Mouse (Mus musculus) CH12.LX (cell line): ENCODE data around the gene Dtd1. TPM values are rescaled to one million over a fixed set of nuclear protein-coding genes. Genes with fewer than 3 reads are reported as not detected.

Source experiments
- DNase-seq: peaks from one replicate; pipeline ENCODE4 v3.0.0-alpha.2; 2013; ENCODE audit errors: extremely low read depth
- H3K27ac ChIP-seq: 2 replicates; pipeline ENCODE4 v1.5.1; 2012; ENCODE audit warnings: low read depth, mild to moderate bottlenecking, control low read depth, moderate library complexity; ENCODE audit not compliant: insufficient read depth
- H3K27me3 ChIP-seq: replicated peaks from 2 replicates; pipeline ENCODE3; 2012; ENCODE audit warnings: inconsistent platforms
- H3K36me3 ChIP-seq, 2 experiments: replicated peaks in 1 of 2; 2 replicates each; pipeline versions ENCODE3 to v1.6.1; 2012; ENCODE audit warnings: inconsistent platforms in 1 of 2, low read length in 1 of 2, mild to moderate bottlenecking in 1 of 2, mixed read lengths in 1 of 2, moderate library complexity in 1 of 2; ENCODE audit not compliant: control insufficient read depth in 1 of 2, insufficient read depth in 1 of 2
- H3K4me1 ChIP-seq, 2 experiments: 2 replicates each; pipeline ENCODE4 v1.6.1; 2012; ENCODE audit warnings: inconsistent platforms in 1 of 2, moderate library complexity in 1 of 2; ENCODE audit not compliant: insufficient read depth in 2 of 2, control insufficient read depth in 1 of 2
- H3K4me2 ChIP-seq: 2 replicates; pipeline ENCODE4 v1.6.1; 2012; ENCODE audit warnings: low read depth, mild to moderate bottlenecking, control low read depth; ENCODE audit not compliant: poor library complexity, insufficient read depth, severe bottlenecking
- H3K4me3 ChIP-seq, 3 experiments: fragments of 150-350 bp in 1 of 3; sonication (generic) in 1 of 3; replicated peaks in 1 of 3; 2 replicates each; pipeline versions ENCODE3 to v1.5.1; 2011 to 2012; ENCODE audit warnings: low read depth in 2 of 3, low read length in 2 of 3, mild to moderate bottlenecking in 2 of 3, moderate library complexity in 2 of 3, control low read depth in 1 of 3, improper control_type of control experiment in 1 of 3, inconsistent platforms in 1 of 3, mixed read lengths in 1 of 3; ENCODE audit not compliant: poor library complexity in 1 of 3
- H3K79me2 ChIP-seq: replicated peaks from 2 replicates; pipeline ENCODE4 v1.6.1; 2012; ENCODE audit warnings: mild to moderate bottlenecking, moderate library complexity; ENCODE audit not compliant: control insufficient read depth, poor library complexity, insufficient read depth, severe bottlenecking; ENCODE audit errors: extremely low read depth
- H3K9ac ChIP-seq: 2 replicates; pipeline ENCODE4 v1.6.1; 2012; ENCODE audit warnings: low read depth, mild to moderate bottlenecking, control low read depth, moderate library complexity; ENCODE audit not compliant: insufficient read depth
- H3K9me3 ChIP-seq: replicated peaks from 2 replicates; pipeline ENCODE3; 2012; ENCODE audit warnings: low read length, inconsistent platforms, mixed read lengths
- BHLHE40 ChIP-seq: IDR thresholded peaks from 2 replicates; pipeline ENCODE4 v1.6.1; 2011; ENCODE audit warnings: mild to moderate bottlenecking, low read depth, low read length, improper control_type of control experiment
- CHD1 ChIP-seq: IDR thresholded peaks from 2 replicates; pipeline ENCODE4 v1.6.1; 2012; ENCODE audit warnings: low read depth, low read length, improper control_type of control experiment, inconsistent platforms
- CHD2 ChIP-seq: IDR thresholded peaks from 2 replicates; pipeline ENCODE4 v1.6.1; 2011; ENCODE audit warnings: low read length, improper control_type of control experiment
- E2F4 ChIP-seq: IDR thresholded peaks from 2 replicates; pipeline ENCODE4 v1.6.1; 2011; ENCODE audit warnings: low read depth, low read length, improper control_type of control experiment; ENCODE audit not compliant: insufficient replicate concordance
- EP300 ChIP-seq: IDR thresholded peaks from 2 replicates; pipeline ENCODE4 v1.6.1; 2011; ENCODE audit warnings: low read length, improper control_type of control experiment
- GABPA ChIP-seq: IDR thresholded peaks from 2 replicates; pipeline ENCODE4 v1.6.1; 2012; ENCODE audit warnings: low read depth, low read length, improper control_type of control experiment, inconsistent platforms; ENCODE audit not compliant: insufficient replicate concordance
- JUND ChIP-seq: conservative IDR thresholded peaks from 2 replicates; pipeline ENCODE4 v1.6.1; 2011; ENCODE audit warnings: low read depth, low read length, improper control_type of control experiment
- KAT2A ChIP-seq: IDR thresholded peaks from 2 replicates; pipeline ENCODE4 v1.6.1; 2012; ENCODE audit warnings: low read length, improper control_type of control experiment, inconsistent platforms; ENCODE audit not compliant: insufficient replicate concordance
- MAFK ChIP-seq: IDR thresholded peaks from 2 replicates; pipeline ENCODE4 v1.6.1; 2011; ENCODE audit warnings: low read length, improper control_type of control experiment; ENCODE audit not compliant: insufficient replicate concordance
- MAX ChIP-seq: IDR thresholded peaks from 2 replicates; pipeline ENCODE4 v1.6.1; 2011; ENCODE audit warnings: low read length, improper control_type of control experiment
- POLR2A ChIP-seq: IDR thresholded peaks from 2 replicates; pipeline ENCODE4 v1.6.1; 2011; ENCODE audit warnings: low read depth, mild to moderate bottlenecking, improper control_type of control experiment, low read length
- RAD21 ChIP-seq: IDR thresholded peaks from 2 replicates; pipeline ENCODE4 v1.6.1; 2011; ENCODE audit warnings: low read depth, mild to moderate bottlenecking, low read length, improper control_type of control experiment, moderate library complexity
- SIN3A ChIP-seq: IDR thresholded peaks from 2 replicates; pipeline ENCODE4 v1.6.1; 2012; ENCODE audit warnings: low read length, improper control_type of control experiment, inconsistent platforms
- SMC3 ChIP-seq: IDR thresholded peaks from 2 replicates; pipeline ENCODE4 v1.6.1; 2011; ENCODE audit warnings: low read depth, low read length, improper control_type of control experiment
- UBTF ChIP-seq: IDR thresholded peaks from 2 replicates; pipeline ENCODE4 v1.6.1; 2012; ENCODE audit warnings: low read depth, mild to moderate bottlenecking, inconsistent platforms, low read length, improper control_type of control experiment, moderate library complexity
- ZC3H11A ChIP-seq: IDR thresholded peaks from 2 replicates; pipeline ENCODE4 v1.6.1; 2012; ENCODE audit warnings: low read depth, mild to moderate bottlenecking, inconsistent platforms, low read length, improper control_type of control experiment
- ZKSCAN1 ChIP-seq: IDR thresholded peaks from 2 replicates; pipeline ENCODE4 v1.6.1; 2012; ENCODE audit warnings: low read depth, inconsistent platforms, low read length, improper control_type of control experiment, borderline replicate concordance
- ZNF384 ChIP-seq: IDR thresholded peaks from 2 replicates; pipeline ENCODE4 v1.6.1; 2012; ENCODE audit warnings: low read depth, low read length, improper control_type of control experiment, inconsistent platforms
- dilution Hi-C: fragments of 300-500 bp; cut with MboI; formaldehyde crosslinking; loops from 2 replicates; pipeline ENCODE4 v1.14.3; 2020; ENCODE audit warnings: low sequenced_read_pairs; ENCODE audit not compliant: extremely low pct_unique_long_range_greater_than_20kb, extremely low pct_ligation_motif_present
- in situ Hi-C: fragments of 300-500 bp; cut with MboI; formaldehyde crosslinking; loops from 3 replicates; pipeline ENCODE4 v1.14.3; 2019; ENCODE audit warnings: low sequenced_read_pairs, low pct_ligation_motif_present, low pct_unique_long_range_greater_than_20kb, mixed read lengths
- polyA plus RNA-seq: library from polyadenylated mRNA; unstranded; fragments of >175 nt; gene quantifications from 2 replicates; pipeline ENCODE4 v1.2.1, GENCODE M21; 2012; ENCODE audit warnings: low read depth; ENCODE audit not compliant: insufficient read length
- total RNA-seq, 2 experiments: library from RNA; depleted of rRNA; stranded (reverse); fragments of 300-350 nt in 1 of 2; fragments of >200 nt in 1 of 2; gene quantifications; 2 replicates each; pipeline ENCODE4 v1.2.3; 2012 to 2014

The Dtd1 gene
- total and polyA plus RNA-seq, 3 experiments: 42.7 to 47.8 (median 43.3) TPM

DNA sequence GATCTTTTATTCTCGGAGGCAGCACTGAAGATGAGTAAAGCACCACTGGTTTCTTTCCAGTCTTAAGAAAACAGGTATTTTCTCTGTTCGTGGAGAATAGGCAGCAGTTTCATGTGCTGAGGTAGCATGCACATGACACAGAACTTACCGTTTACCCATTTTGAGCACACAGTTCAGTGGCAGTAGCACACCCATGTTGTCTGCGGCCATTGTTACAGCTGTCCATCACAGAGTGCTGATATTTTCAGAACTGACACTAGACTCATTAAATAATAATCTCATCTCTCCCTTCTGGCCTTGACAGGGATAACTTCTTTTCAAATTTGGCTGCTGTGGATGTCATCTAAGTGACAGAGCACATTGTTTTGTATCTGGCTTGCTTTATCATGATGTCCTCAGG is 47.5 kb downstream of the Dtd1 start:
- TF ChIP-seq CHD2 (no peak), RAD21 (no peak), E2F4 (no peak), UBTF (no peak), BHLHE40 (no peak), JUND (no peak), SMC3 (no peak)
- H3K27ac ChIP-seq: no peak overlapping the region
- H3K36me3 ChIP-seq: peaks cover 0 to 8% of the 10 kb centered on the region in 2 experiments
- in situ Hi-C loops (loop anchor here (25.0 kb wide), 1 partner anchor 215 kb away; no protein-coding TSS in a partner anchor), dilution Hi-C loops (no loop called here)
- peaks cover 12 to 51% of the 10 kb centered on the region in 2 experiments for H3K4me1 ChIP-seq
- H3K9me3 ChIP-seq: no peaks in the 10 kb centered on the region
- DNase-seq: no peak
- H3K4me3 ChIP-seq: no peak overlapping the region
- no peak overlapping the region for H3K9ac ChIP-seq
- no peaks in the 10 kb centered on the region for H3K27me3 ChIP-seq
- H3K79me2 ChIP-seq: no peaks in the 10 kb centered on the region
- H3K4me2 ChIP-seq: no peak overlapping the region

DNA sequence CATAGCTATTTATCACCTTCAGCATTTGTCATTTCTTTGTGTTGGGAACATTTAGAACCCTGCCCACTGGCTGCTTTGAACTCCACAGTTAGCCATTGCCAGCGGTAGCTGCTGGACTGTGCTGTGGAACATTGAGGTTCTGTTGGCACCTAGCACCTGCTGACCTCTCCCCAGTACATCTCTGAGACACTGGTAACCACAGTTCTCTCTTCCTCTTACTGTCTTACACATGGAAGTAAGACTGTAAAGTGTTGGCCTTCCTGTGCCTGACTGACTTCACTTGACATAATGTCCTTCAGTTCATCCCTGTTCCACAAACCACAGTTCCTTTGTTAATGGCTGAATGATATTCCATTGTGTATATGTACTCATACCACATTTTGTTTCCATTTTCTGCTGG is 50.3 kb downstream of the Dtd1 start:
- no peak overlapping the region for H3K27ac ChIP-seq
- DNase-seq: no peak
- dilution Hi-C loops (no loop called here), in situ Hi-C loops (loop anchor here (25.0 kb wide), 1 partner anchor 212 kb away; no protein-coding TSS in a partner anchor)
- no peak for TF ChIP-seq MAX
- TF ChIP-seq MAFK: no peak
- TF ChIP-seq ZNF384: no peak
- TF ChIP-seq EP300: peak; percentile 45; the same call in 1 of the 2 replicates
- TF ChIP-seq KAT2A: no peak
- TF ChIP-seq SIN3A: no peak
- no peak for TF ChIP-seq ZC3H11A
- H3K27me3 ChIP-seq: no peaks in the 10 kb centered on the region
- H3K79me2 ChIP-seq: no peaks in the 10 kb centered on the region
- H3K4me1 ChIP-seq: peaks cover 10 to 37% of the 10 kb centered on the region in 2 experiments; a peak in 3 of 4 replicates
- no peak overlapping the region for H3K4me3 ChIP-seq
- H3K9ac ChIP-seq: no peak overlapping the region
- no peaks in the 10 kb centered on the region for H3K9me3 ChIP-seq
- H3K4me2 ChIP-seq: no peak overlapping the region
- peaks cover 0 to 2% of the 10 kb centered on the region in 2 experiments for H3K36me3 ChIP-seq

DNA sequence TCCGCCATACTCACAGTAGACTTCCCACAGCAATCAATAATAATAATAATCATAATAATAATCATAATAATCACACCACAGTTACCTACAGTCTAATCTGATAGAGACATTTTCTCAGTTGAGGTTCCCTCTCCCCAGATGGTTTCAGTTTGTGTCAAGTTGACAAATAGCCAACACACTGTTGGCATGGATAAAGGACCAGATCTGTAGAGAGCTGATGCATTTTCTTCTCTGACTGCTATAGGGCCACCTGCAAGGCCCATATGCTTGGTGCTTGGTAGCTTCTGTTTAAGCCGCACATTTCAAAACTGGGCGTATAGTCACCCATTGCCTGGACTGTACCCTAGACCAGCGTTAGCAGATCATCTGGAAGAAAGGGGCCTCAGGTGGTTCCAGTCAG is 53.1 kb downstream of the Dtd1 start:
- H3K4me3 ChIP-seq: no peak overlapping the region
- H3K36me3 ChIP-seq: peaks cover 0 to 2% of the 10 kb centered on the region in 2 experiments
- H3K4me2 ChIP-seq: no peak overlapping the region
- no peaks in the 10 kb centered on the region for H3K9me3 ChIP-seq
- H3K79me2 ChIP-seq: no peaks in the 10 kb centered on the region
- no peaks in the 10 kb centered on the region for H3K27me3 ChIP-seq
- dilution Hi-C loops: no loop called here
- no peak for DNase-seq
- no peak overlapping the region for H3K9ac ChIP-seq
- H3K4me1 ChIP-seq: peaks cover 7 to 28% of the 10 kb centered on the region in 2 experiments
- TF ChIP-seq GABPA: no peak
- no peak for TF ChIP-seq JUND
- no peak for TF ChIP-seq SIN3A
- TF ChIP-seq POLR2A: no peak
- TF ChIP-seq CHD1: no peak
- TF ChIP-seq SMC3: no peak
- TF ChIP-seq ZKSCAN1: no peak
- TF ChIP-seq ZC3H11A: no peak
- no peak for TF ChIP-seq UBTF
- no peak for TF ChIP-seq E2F4
- in situ Hi-C loops: no loop called here
- H3K27ac ChIP-seq: no peak overlapping the region
